ENCODE assay signal across 15 mouse cellular contexts in the genomic region with DNA sequence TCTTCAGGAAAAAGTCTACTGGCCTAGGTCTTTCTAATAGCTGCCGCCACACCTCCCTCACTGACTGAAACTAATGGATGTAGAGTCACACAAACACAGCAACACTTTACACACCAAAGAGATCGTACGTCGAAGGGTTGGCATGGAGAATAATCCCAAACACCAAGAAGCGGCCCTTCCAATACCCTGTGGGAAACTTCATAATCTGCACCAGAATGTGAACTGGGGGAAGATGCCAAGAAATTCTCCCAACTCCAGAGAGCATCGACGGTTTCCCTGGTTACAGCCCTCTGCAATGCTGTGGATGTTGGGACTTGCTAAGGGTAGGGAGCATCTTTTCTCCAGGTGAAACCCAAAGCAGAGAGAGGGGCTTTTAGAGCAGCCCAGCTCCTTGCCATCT.
"Had no signal": no experiment of that assay in that cellular context is flagged by ENCODE, and none has a peak within 500 bp of the region (broad histone marks: within the 10 kb centered on the region; RNA-seq: fewer than 3 reads in every experiment).

No protein-coding gene starts in this region.

- DNase-seq: kidney, adult 18-20 months; kidney, postnatal 10 days; kidney, postnatal 4 days; liver; liver, embryonic 13.5 days; liver, postnatal 0 days; lung, postnatal 14 days; right cerebral cortex, adult 18-20 months; right cerebral cortex, postnatal 25 days; thymus, postnatal 36 days had no signal

- H3K36me3 ChIP-seq: limb, embryonic 12.5 days; liver, embryonic 13.5 days; lung, embryonic 15.5 days had no signal

- H3K4me2 ChIP-seq: limb, embryonic 12.5 days; liver, embryonic 13.5 days; lung, embryonic 15.5 days had no signal

- ATAC-seq: liver, postnatal 0 days had no signal

- H3K9me3 ChIP-seq: liver, embryonic 13.5 days; lung, embryonic 15.5 days; megakaryocyte, embryonic 14.5 days had no signal

- H3K4me3 ChIP-seq: layer of hippocampus, adult 2 months; limb, embryonic 12.5 days; liver, embryonic 13.5 days; lung, embryonic 15.5 days; megakaryocyte, embryonic 14.5 days had no signal

- H3K4me1 ChIP-seq: liver, embryonic 13.5 days; lung, embryonic 15.5 days had no signal

- H3K27ac ChIP-seq: layer of hippocampus, adult 2 months; limb, embryonic 12.5 days; liver, embryonic 13.5 days; lung, embryonic 15.5 days; macrophage had no signal

- H3K9ac ChIP-seq: limb, embryonic 12.5 days; liver, embryonic 13.5 days; liver, postnatal 0 days; lung, embryonic 15.5 days had no signal

- H3K27me3 ChIP-seq: liver, embryonic 13.5 days; lung, embryonic 15.5 days had no signal
